Mouse (Mus musculus) thymus, postnatal 0 days (tissue): ENCODE results near the gene Actn3. TPM values are rescaled to one million over a fixed set of nuclear protein-coding genes. Genes with fewer than 3 reads are reported as not detected.

Source experiments
- DNase-seq: peaks from one replicate; pipeline ENCODE4 v3.0.0-alpha.2; 2015; ENCODE audit warnings: low spot score
- polyA plus RNA-seq: library from polyadenylated mRNA; unstranded; fragments of >200 nt; fragmentation: Nextera tagmentation; extraction: Ambion mirVana; gene quantifications from 2 replicates; pipeline ENCODE4 v1.2.1, GENCODE M21; 2015

Gene Actn3
- polyA plus RNA-seq, 1 experiment from 2014 or later: 21.4 TPM

DNA sequence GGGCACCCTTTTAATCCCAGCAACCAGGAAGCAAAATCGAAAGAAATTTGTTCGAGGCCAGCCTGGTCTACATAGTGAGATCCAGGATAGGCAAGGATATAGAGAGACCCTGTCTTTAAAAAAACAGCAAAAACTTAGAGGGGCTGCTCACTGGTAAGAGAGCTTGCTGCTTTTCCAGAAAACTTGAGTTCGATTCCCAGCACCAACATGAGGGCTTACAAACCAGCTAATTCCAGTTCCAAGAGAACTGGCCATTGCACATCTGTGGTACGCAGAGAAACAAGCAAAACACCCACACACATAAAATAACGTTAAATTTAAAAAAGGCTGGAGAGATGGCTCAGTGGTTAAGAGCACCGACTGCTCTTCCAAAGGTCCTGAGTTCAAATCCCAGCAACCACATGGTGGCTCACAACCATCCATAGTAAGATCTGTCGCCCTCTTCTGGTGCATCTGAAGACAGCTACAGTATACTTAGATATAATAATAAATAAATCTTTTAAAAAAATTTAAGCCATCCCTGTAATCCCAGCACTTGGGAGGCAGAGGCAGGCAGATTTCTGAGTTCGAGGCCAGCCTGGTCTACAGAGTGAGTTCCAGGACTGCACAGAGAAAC is 65.3 kb downstream of the Actn3 start:
- peak; percentile 5 for DNase-seq

GRCm38 (mm10) chr19:4811909-4812242 is 65.8 kb downstream of the Actn3 start:
- DNase-seq: no peak

Other genes starting within 250 kb of the Actn3 start
- 1.9 and 2.8 TPM in 2 replicates for gene Gm960, start 179.2 kb downstream of the Actn3 start, polyA plus RNA-seq
- gene Sptbn2, start 166.7 kb downstream of the Actn3 start, polyA plus RNA-seq: 0.09 and 0.13 TPM in 2 replicates
- 39.1 and 49.0 TPM in 2 replicates for gene Rbm4b, start 121.4 kb downstream of the Actn3 start, polyA plus RNA-seq
- gene Rbm4, start 84.0 kb downstream of the Actn3 start, polyA plus RNA-seq: 62.0 and 72.5 TPM in 2 replicates
- gene Gm21992, start 66.3 kb downstream of the Actn3 start, polyA plus RNA-seq: 35.6 and 36.7 TPM in 2 replicates
- 51.4 and 67.4 TPM in 2 replicates for gene Rbm14, start 66.3 kb downstream of the Actn3 start, polyA plus RNA-seq
- gene Ccs, start 38.6 kb downstream of the Actn3 start, polyA plus RNA-seq: 41.1 and 43.4 TPM in 2 replicates
- 0.13 TPM in 1 of 2 replicates, not detected in the other for gene Ccdc87, start 38.5 kb downstream of the Actn3 start, polyA plus RNA-seq
- gene Ctsf, start 22.8 kb downstream of the Actn3 start, polyA plus RNA-seq: 11.3 and 12.4 TPM in 2 replicates
- gene Zdhhc24, start 759 bp upstream of the Actn3 start, polyA plus RNA-seq: 10.2 and 12.6 TPM in 2 replicates
- 1.4 and 2.2 TPM in 2 replicates for gene Bbs1, start 28.7 kb upstream of the Actn3 start, polyA plus RNA-seq
- gene Dpp3, start 50.4 kb upstream of the Actn3 start, polyA plus RNA-seq: 101 and 102 TPM in 2 replicates
- gene Peli3, start 65.2 kb upstream of the Actn3 start, polyA plus RNA-seq: 0.47 and 0.81 TPM in 2 replicates
- gene Mrpl11, start 84.2 kb upstream of the Actn3 start, polyA plus RNA-seq: 106 and 107 TPM in 2 replicates
- gene Npas4, start 112.4 kb upstream of the Actn3 start, polyA plus RNA-seq: not detected in 2 replicates
- gene Slc29a2, start 146.0 kb upstream of the Actn3 start, polyA plus RNA-seq: 1.5 and 1.7 TPM in 2 replicates
- 23.8 and 24.1 TPM in 2 replicates for gene B4gat1, start 160.9 kb upstream of the Actn3 start, polyA plus RNA-seq
- 0.94 and 1.3 TPM in 2 replicates for gene AC124502.3, start 161.0 kb upstream of the Actn3 start, polyA plus RNA-seq
- 66.4 and 67.6 TPM in 2 replicates for gene Brms1, start 163.4 kb upstream of the Actn3 start, polyA plus RNA-seq
- gene Rin1, start 172.6 kb upstream of the Actn3 start, polyA plus RNA-seq: 0.84 and 1.1 TPM in 2 replicates
- gene Cd248, start 190.2 kb upstream of the Actn3 start, polyA plus RNA-seq: 4.1 and 7.1 TPM in 2 replicates
- 0.32 and 0.33 TPM in 2 replicates for gene Tmem151a, start 207.6 kb upstream of the Actn3 start, polyA plus RNA-seq
- gene Yif1a, start 210.6 kb upstream of the Actn3 start, polyA plus RNA-seq: 65.9 and 75.7 TPM in 2 replicates
- gene Cnih2, start 220.6 kb upstream of the Actn3 start, polyA plus RNA-seq: 0.91 and 1.2 TPM in 2 replicates
- gene Rab1b, start 229.2 kb upstream of the Actn3 start, polyA plus RNA-seq: 246 and 252 TPM in 2 replicates
- 6.6 and 8.7 TPM in 2 replicates for gene Klc2, start 240.7 kb upstream of the Actn3 start, polyA plus RNA-seq